Mouse (Mus musculus): ENCODE results near the gene Helz.

DNA sequence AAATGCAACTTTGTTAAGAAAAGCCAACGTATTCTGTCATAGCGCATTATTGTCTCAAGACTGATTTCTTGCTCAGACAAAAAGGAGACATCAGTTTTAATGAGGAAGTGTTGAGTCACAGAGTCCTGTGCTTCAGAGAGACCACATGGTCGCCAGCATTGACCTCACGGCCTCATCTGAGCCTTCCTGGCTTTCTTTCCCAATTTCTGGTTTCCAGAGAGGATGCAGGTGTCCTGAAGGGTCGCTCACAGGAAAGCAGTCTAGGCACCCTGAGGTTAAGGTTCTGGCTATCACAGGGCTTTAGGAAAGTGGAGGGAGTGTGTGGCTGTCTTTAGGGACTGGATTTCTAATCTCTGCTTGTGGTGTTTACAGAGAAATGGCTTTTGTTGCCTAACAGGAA, 90.4 kb downstream of the Helz start:
- no peak for TF ChIP-seq CTCF (IDR thresholded peaks at IDR 0.05; ENCODE audit: insufficient read depth, low read length)
- TF ChIP-seq POLR2A (IDR thresholded peaks at IDR 0.05; ENCODE audit: borderline replicate concordance, extremely low read depth, low read depth, low read length): no peak
